23 mouse cellular contexts compared by ENCODE assay signal in genomic region chr10:12703526-12703925, GRCm38 (mm10).
DNase-seq lines count a peak whose midpoint lies in the region; ATAC-seq and TF ChIP-seq lines count a peak whose summit lies in the region.
"Had no signal": no experiment of that assay in that cellular context is flagged by ENCODE, and none has a peak within 500 bp of the region (broad histone marks: within the 10 kb centered on the region; RNA-seq: fewer than 3 reads in every experiment).

No protein-coding gene starts in this region.

- no peaks in the 10 kb centered on the region for H3K27me3 ChIP-seq in heart, embryonic 10.5 days (ENCODE audit: insufficient read depth, poor library complexity, severe bottlenecking)
- H3K27me3 ChIP-seq in heart, adult 2 months (ENCODE audit: control insufficient read depth, insufficient read depth, low read length): no peaks in the 10 kb centered on the region
- H3K27me3 ChIP-seq in kidney, adult 2 months (replicated peaks; ENCODE audit: control insufficient read depth, insufficient read depth, low read length): no peaks in the 10 kb centered on the region
- H3K27me3 ChIP-seq in kidney, embryonic 14.5 days (ENCODE audit: control insufficient read depth, insufficient read depth, low read length): no peaks in the 10 kb centered on the region
- no peaks in the 10 kb centered on the region for H3K27me3 ChIP-seq in lung, embryonic 14.5 days (ENCODE audit: insufficient read depth, low read length)
- no peaks in the 10 kb centered on the region for H3K27me3 ChIP-seq in heart, embryonic 16.5 days (ENCODE audit: control insufficient read depth, insufficient read depth, low read length)
- H3K27me3 ChIP-seq: CH12.LX; forebrain, embryonic 13.5 days; hindbrain, embryonic 12.5 days; limb, embryonic 12.5 days; liver, embryonic 13.5 days; neural tube, embryonic 15.5 days had no signal

- TF ChIP-seq POLR2A in heart, adult 2 months (IDR thresholded peaks at IDR 0.05; ENCODE audit: insufficient read depth, low read depth, low read length): no peak
- TF ChIP-seq POLR2A in kidney, adult 2 months (IDR thresholded peaks at IDR 0.05; ENCODE audit: low read depth, low read length): no peak

- TF ChIP-seq CTCF in heart, adult 2 months (IDR thresholded peaks at IDR 0.05): no peak
- TF ChIP-seq CTCF in kidney, adult 2 months (conservative IDR thresholded peaks at IDR 0.05; ENCODE audit: insufficient read depth, insufficient read length, low read depth, low read length): no peak
- no peak for TF ChIP-seq CTCF in lung, embryonic 14.5 days (IDR thresholded peaks at IDR 0.05; ENCODE audit: low read depth)

- H3K27ac ChIP-seq in heart, embryonic 10.5 days: peak overlapping the region; percentile 53
- H3K27ac ChIP-seq in heart, adult 2 months: no peak overlapping the region
- peak overlapping the region; percentile 47; the same call in 1 of the 2 replicates for H3K27ac ChIP-seq in kidney, adult 2 months (ENCODE audit: insufficient read depth, low read depth, low read length)
- no peak overlapping the region for H3K27ac ChIP-seq in kidney, embryonic 14.5 days (ENCODE audit: low read depth, low read length)
- no peak overlapping the region for H3K27ac ChIP-seq in lung, embryonic 14.5 days (ENCODE audit: low read depth)
- H3K27ac ChIP-seq in heart, embryonic 16.5 days (ENCODE audit: low read length): peak overlapping the region; percentile 78
- H3K27ac ChIP-seq: forebrain, embryonic 13.5 days; hindbrain, embryonic 12.5 days; limb, embryonic 12.5 days; liver, embryonic 13.5 days; neural tube, embryonic 15.5 days had no signal

- no peak overlapping the region for H3K9ac ChIP-seq in heart, adult 2 months (ENCODE audit: low read depth, low read length)
- H3K9ac ChIP-seq in kidney, embryonic 14.5 days (ENCODE audit: low read depth, low read length): no peak overlapping the region
- no peak overlapping the region for H3K9ac ChIP-seq in lung, embryonic 14.5 days
- H3K9ac ChIP-seq in heart, embryonic 16.5 days (ENCODE audit: low read length): no peak overlapping the region
- H3K9ac ChIP-seq: forebrain, embryonic 13.5 days; hindbrain, embryonic 12.5 days; limb, embryonic 12.5 days; liver, embryonic 13.5 days; neural tube, embryonic 15.5 days had no signal

- TF ChIP-seq EP300 in heart, adult 2 months (IDR thresholded peaks at IDR 0.05; ENCODE audit: insufficient read depth, low read depth, low read length): no peak

- H3K9me3 ChIP-seq in heart, embryonic 10.5 days: no peaks in the 10 kb centered on the region
- no peaks in the 10 kb centered on the region for H3K9me3 ChIP-seq in kidney, embryonic 14.5 days (ENCODE audit: control insufficient read depth, low read length)
- no peaks in the 10 kb centered on the region for H3K9me3 ChIP-seq in lung, embryonic 14.5 days (ENCODE audit: low read depth, low read length)
- H3K9me3 ChIP-seq in heart, embryonic 16.5 days (replicated peaks; ENCODE audit: control insufficient read depth, low read length): no peaks in the 10 kb centered on the region
- H3K9me3 ChIP-seq: forebrain, embryonic 13.5 days; hindbrain, embryonic 12.5 days; limb, embryonic 12.5 days; liver, embryonic 13.5 days; neural tube, embryonic 15.5 days had no signal

- 40% methylated on average over 3 of the region's 3 CpGs for WGBS in heart, embryonic 10.5 days
- WGBS in heart, adult 2 months: 69% methylated on average over 3 of the region's 3 CpGs
- WGBS in kidney, adult 2 months: 51% methylated on average over 3 of the region's 3 CpGs
- WGBS in kidney, embryonic 14.5 days: 64% methylated on average over 3 of the region's 3 CpGs
- WGBS in lung, embryonic 14.5 days: 61% methylated on average over 3 of the region's 3 CpGs
- 44% methylated on average over 3 of the region's 3 CpGs for WGBS in heart, embryonic 16.5 days

- peaks cover 26% of the 10 kb centered on the region for H3K4me1 ChIP-seq in heart, embryonic 10.5 days
- peaks cover 8% of the 10 kb centered on the region for H3K4me1 ChIP-seq in heart, adult 2 months (ENCODE audit: control insufficient read depth, insufficient read depth, low read length)
- peaks cover 5% of the 10 kb centered on the region; the same call in 1 of the 2 replicates for H3K4me1 ChIP-seq in kidney, adult 2 months (ENCODE audit: control insufficient read depth, insufficient read depth, low read length)
- no peaks in the 10 kb centered on the region; the same call in 1 of the 2 replicates for H3K4me1 ChIP-seq in kidney, embryonic 14.5 days (ENCODE audit: control insufficient read depth, insufficient read depth, low read length)
- 0 out of 2 replicates have a peak, but pooled peaks cover 5% of the 10 kb centered on the region for H3K4me1 ChIP-seq in lung, embryonic 14.5 days (ENCODE audit: insufficient read depth)
- H3K4me1 ChIP-seq in heart, embryonic 16.5 days (ENCODE audit: control insufficient read depth, insufficient read depth, low read length): peaks cover 38% of the 10 kb centered on the region
- H3K4me1 ChIP-seq: hindbrain, embryonic 12.5 days; neural tube, embryonic 15.5 days had no signal

- intact Hi-C loops in heart, adult 2 months (cut with DNase I): loop anchor here (5.0 kb wide), 1 partner anchor 34 kb away; no protein-coding TSS in a partner anchor

- ATAC-seq in kidney, embryonic 14.5 days (ENCODE audit: low FRiP score, low TSS enrichment): no peak
- ATAC-seq in lung, embryonic 14.5 days (ENCODE audit: insufficient read depth): peak; percentile 54; the same call in 1 of the 2 replicates
- ATAC-seq in heart, embryonic 16.5 days (replicated peaks; ENCODE audit: extremely low read depth, insufficient read depth, low FRiP score): peak; percentile 72
- ATAC-seq: forebrain, embryonic 13.5 days; midbrain, embryonic 16.5 days had no signal

- peak; percentile 76 for DNase-seq in heart, embryonic 10.5 days (ENCODE audit: low spot score)
- no peak for DNase-seq in heart, adult 2 months
- DNase-seq in kidney, adult 2 months: no peak
- peak; percentile 41 for DNase-seq in lung, embryonic 14.5 days
- DNase-seq in lung, postnatal 10 days: no peak
- DNase-seq in frontal cortex, postnatal 25 days (ENCODE audit: low spot score in 2 of 2): no peak
- DNase-seq: cerebellum, adult 18-20 months; cerebellum, postnatal 36 days; gastrocnemius, postnatal 25 days; liver, embryonic 13.5 days; lung, postnatal 14 days; right cerebral cortex, postnatal 14 days; spleen, adult 18-20 months; thymus, postnatal 36 days had no signal

- no peak overlapping the region for H3K4me3 ChIP-seq in heart, embryonic 10.5 days
- no peak overlapping the region for H3K4me3 ChIP-seq in heart, adult 2 months
- H3K4me3 ChIP-seq in kidney, adult 2 months (ENCODE audit: insufficient read depth, low read depth, low read length): no peak overlapping the region
- no peak overlapping the region for H3K4me3 ChIP-seq in kidney, embryonic 14.5 days (ENCODE audit: low read length)
- no peak overlapping the region for H3K4me3 ChIP-seq in lung, embryonic 14.5 days (ENCODE audit: low read depth, low read length)
- no peak overlapping the region for H3K4me3 ChIP-seq in heart, embryonic 16.5 days (ENCODE audit: low read length)
- H3K4me3 ChIP-seq: erythroblast, embryonic 14.5 days; forebrain, embryonic 13.5 days; hindbrain, embryonic 12.5 days; limb, embryonic 12.5 days; liver, embryonic 13.5 days; neural tube, embryonic 15.5 days had no signal

- H3K4me2 ChIP-seq in kidney, embryonic 14.5 days (replicated peaks; ENCODE audit: low read depth, low read length): no peak overlapping the region
- H3K4me2 ChIP-seq in lung, embryonic 14.5 days: no peak overlapping the region
- peak overlapping the region; percentile 30 for H3K4me2 ChIP-seq in heart, embryonic 16.5 days (ENCODE audit: low read depth, low read length)
- H3K4me2 ChIP-seq: forebrain, embryonic 13.5 days; hindbrain, embryonic 12.5 days; limb, embryonic 12.5 days; liver, embryonic 13.5 days; neural tube, embryonic 15.5 days had no signal

- H3K79me2 ChIP-seq in heart, adult 2 months (replicated peaks; ENCODE audit: control insufficient read depth, insufficient read depth, low read length): no peaks in the 10 kb centered on the region

- H3K36me3 ChIP-seq in heart, embryonic 10.5 days: peaks cover 27% of the 10 kb centered on the region; the same call in 1 of the 2 replicates
- peaks cover 7% of the 10 kb centered on the region; the same call in 1 of the 2 replicates for H3K36me3 ChIP-seq in heart, adult 2 months (ENCODE audit: control insufficient read depth, insufficient read depth, low read length)
- no peaks in the 10 kb centered on the region for H3K36me3 ChIP-seq in kidney, adult 2 months (ENCODE audit: control insufficient read depth, insufficient read depth, low read length)
- peaks cover 6% of the 10 kb centered on the region; the same call in 1 of the 2 replicates for H3K36me3 ChIP-seq in kidney, embryonic 14.5 days (ENCODE audit: control insufficient read depth, insufficient read depth, low read length)
- 0 out of 2 replicates have a peak, but pooled peaks cover 4% of the 10 kb centered on the region for H3K36me3 ChIP-seq in lung, embryonic 14.5 days (ENCODE audit: insufficient read depth)
- peaks cover 4% of the 10 kb centered on the region; the same call in 1 of the 2 replicates for H3K36me3 ChIP-seq in heart, embryonic 16.5 days (ENCODE audit: control insufficient read depth, insufficient read depth)
- H3K36me3 ChIP-seq: hindbrain, embryonic 12.5 days; liver, embryonic 13.5 days; neural tube, embryonic 15.5 days had no signal

Comparison
In these comparisons a context has a peak if more than half of its experiments do, and no peak if none do; other contexts are left out.
1. DNase-seq: peak in heart, embryonic 10.5 days (single experiment) and lung, embryonic 14.5 days (single experiment); none in heart, adult 2 months (0 of 2), kidney, adult 2 months (single experiment), lung, postnatal 10 days (single experiment) and frontal cortex, postnatal 25 days (0 of 2).
2. H3K27ac ChIP-seq: peak in heart, embryonic 10.5 days (single experiment), kidney, adult 2 months (single experiment) and heart, embryonic 16.5 days (single experiment); none in heart, adult 2 months (single experiment), kidney, embryonic 14.5 days (single experiment) and lung, embryonic 14.5 days (single experiment).